Mouse (Mus musculus) right cerebral cortex, postnatal 14 days (tissue): ENCODE data around the gene Hopx.
"Not testable (repeated sequence)": the region's sequence is repeated elsewhere in the genome, so short reads cannot be mapped to it uniquely, and the experiment has no call there.

Experiments
- DNase-seq: peaks from one replicate; pipeline ENCODE4 v3.0.0; 2022

Gene Hopx

DNA sequence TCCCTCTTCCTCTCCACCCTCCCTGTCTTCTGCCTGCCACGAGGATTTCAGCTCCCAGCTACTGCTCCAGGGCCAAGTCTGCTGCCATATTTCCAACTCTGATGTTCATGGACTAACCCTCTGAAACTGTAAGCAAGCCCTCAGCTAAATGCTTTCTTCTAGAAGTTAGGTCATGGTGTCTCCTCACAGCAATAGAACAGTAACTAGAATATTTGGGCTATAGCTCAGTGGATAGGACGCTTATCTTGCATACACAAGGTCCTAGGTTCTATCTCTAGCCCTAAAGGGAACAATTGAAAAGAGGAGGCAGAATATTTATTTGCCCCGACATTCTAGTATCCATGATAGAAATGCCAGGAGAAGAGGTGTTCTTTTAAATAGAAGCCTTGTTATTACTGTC lies 16.0 kb downstream of the Hopx start:
- no peak for DNase-seq

- no peak for DNase-seq
Measured at GRCm38 (mm10) chr5:77097686-77098085, 17.2 kb downstream of the Hopx start.

DNA sequence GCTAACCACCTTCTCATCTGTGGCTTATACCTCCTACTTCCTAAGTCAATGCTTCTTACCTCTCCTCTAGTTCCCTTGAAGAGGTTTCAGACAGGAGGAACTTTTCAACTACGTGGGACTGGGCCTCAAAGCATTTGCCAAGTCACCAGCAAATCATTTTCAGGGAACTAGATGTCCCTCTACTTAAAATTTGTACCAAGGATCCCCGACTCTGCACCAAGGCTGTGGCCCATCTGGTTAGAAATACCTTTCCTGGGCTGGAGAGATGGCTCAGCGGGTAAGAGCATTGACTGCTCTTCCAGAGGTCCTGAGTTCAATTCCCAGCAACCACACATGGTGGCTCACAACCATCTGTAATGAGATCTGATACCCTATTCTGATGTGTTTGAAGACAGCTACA lies 18.7 kb downstream of the Hopx start:
- DNase-seq: not testable (repeated sequence)

DNA sequence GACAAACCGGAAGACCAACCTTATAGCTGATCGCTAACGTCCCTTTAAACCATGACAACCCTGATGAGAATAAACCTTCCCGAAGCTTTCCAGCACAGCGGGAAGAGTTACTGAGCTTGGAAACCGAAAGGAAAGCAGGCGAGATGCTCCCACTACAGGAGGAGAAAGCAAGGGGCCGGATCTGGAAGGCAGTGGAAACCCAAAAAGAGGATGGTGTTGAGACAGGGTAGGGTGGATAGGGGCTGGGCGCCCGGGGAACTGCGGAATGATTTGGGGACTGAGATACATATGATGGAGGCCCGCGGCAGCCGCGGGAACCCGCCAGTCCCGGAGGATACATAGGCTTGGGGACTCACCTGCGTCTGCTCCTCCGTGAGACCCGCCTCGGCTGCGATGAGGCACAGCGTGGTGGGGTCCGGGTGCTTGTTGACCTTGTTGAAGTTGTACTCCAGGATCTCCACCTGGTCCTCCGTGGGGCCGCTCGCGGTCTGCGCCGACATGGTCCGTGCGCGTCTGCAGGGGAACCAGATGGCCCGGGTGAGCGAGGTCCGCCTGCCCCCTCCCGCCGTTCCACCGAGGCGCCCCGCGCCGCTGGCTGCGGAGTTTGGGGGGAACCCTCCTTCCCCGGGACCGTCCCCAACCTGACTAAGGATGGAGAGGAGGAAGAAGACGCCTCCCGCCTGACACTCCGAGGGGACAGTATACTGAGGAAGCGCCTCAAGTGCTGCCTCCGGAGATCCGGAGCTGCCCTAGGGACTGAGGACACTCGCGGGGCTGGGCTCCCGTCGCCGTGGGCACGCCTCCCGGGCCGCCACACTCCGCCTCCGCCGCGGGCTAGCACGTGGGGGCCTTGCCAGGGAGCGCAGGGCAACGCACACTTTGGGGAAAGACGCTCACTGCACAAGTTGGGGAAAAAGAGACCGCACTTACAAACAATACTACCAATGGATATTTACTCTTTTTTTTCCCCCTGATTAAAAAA lies 20.1 kb downstream of the Hopx start:
- peak; percentile 52 for DNase-seq

DNA sequence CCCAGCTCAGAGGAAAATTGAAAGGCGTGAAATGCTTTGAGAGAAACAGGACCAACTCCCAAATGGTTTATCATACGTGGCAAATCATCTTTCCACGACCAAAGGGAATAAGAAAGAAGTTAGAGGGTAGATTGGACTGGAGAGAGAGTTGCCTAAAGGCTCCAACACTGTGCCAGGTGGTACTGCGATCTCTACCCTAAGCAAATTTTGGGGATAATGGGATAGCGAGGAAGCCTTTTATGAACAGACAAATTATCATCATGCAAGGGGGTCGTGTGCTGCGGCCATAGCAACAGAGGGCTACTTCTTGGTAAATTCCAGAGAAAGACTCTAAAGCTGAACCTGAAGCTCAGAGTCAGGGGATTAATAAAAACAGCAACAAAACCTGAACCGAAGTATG lies 21.0 kb downstream of the Hopx start:
- DNase-seq: no peak

DNA sequence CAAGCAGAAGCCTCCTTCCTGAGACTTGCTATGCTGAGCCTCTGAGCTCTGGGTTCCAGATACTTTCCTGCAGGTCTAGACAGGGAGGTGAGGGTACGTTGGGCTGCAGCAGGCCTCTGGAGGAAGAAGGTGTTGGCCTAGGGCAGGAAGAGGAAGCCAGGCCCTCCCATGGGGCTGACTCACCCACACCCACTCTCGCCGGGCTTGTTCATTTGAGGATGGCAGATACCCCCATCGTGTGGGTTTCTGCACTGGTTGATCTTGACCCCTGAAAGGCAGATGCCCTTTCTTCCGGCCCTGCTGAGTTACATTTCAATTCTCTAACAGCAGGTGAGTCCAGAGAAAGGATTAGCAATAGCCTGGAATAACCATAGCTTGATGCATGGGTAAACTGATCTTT lies 22.4 kb downstream of the Hopx start:
- DNase-seq: no peak

- no peak for DNase-seq
Measured at GRCm38 (mm10) chr5:77091923-77092322, 23.0 kb downstream of the Hopx start.

- no peak for DNase-seq
Measured at GRCm38 (mm10) chr5:77090521-77091096, 24.3 kb downstream of the Hopx start.

- no peak for DNase-seq
Measured at GRCm38 (mm10) chr5:77089901-77090300, 25.0 kb downstream of the Hopx start.

- DNase-seq: peak; percentile 56
Measured at GRCm38 (mm10) chr5:77089294-77089693, 25.6 kb downstream of the Hopx start.

- no peak for DNase-seq
Measured at GRCm38 (mm10) chr5:77087122-77087521, 27.8 kb downstream of the Hopx start.

DNA sequence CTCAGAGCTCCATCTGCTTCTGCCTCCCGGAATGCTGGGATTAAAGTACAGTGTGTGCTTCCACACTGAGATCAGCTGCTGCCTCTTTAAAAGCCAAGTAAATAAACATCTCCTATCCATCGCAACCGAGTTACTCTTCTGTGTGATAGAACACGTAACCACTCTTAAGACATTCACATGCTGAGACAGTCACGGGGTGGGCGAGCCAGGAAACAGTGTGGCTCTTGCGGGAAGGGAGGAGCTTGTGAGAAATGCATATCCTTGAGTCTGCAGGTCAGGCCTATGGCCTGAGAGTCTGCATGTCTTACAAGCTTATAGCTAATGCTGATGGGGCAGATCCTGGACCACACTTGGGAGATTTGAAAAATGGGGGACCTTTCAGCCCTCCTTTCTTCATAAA lies 28.4 kb downstream of the Hopx start:
- no peak for DNase-seq

- no peak for DNase-seq
Measured at GRCm38 (mm10) chr5:77085753-77086450, 29.0 kb downstream of the Hopx start.

DNA sequence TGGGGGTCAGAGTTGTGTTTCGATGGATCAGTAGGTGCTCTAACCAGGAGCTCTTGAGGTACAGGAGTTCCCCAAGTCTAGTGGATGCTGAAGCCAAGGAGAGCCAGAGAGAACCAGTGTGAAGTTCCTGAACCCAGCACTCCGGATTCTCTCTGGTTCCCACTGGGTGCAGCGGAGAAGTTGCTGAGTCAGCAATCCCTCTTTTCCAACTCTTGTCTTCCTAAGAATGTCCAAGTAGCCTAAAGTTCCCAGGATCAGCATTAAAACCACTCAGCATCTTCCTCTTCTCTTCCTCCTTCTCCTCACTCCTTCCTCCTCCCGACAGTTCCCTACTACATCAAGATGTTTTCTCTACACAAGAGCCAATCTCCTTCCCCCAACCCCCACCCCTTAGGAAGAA lies 30.5 kb downstream of the Hopx start:
- DNase-seq: no peak

DNA sequence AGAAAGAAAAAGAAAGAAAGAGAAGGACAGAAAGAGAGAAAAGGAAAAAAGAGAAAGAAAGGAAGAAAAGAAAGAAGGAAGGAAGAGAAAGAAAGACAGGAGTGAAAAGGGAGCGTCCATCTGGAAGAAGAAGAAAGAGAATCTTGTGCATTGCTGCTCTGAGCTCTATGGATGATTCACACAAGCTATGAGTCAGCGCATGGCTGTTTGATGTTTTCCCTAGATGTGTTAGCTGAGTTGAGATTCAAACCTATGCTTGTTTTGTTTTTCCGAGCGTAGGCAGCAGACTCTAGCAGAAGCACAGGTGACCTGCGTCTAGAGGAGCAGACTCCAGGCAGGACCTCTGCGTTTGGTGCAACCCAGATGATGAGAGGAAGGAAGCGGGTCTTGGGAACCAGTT lies 32.2 kb downstream of the Hopx start:
- no peak for DNase-seq

- DNase-seq: no peak
Measured at GRCm38 (mm10) chr5:77080761-77081160, 34.2 kb downstream of the Hopx start.

GRCm38 (mm10) chr5:77075951-77076350 lies 39.0 kb downstream of the Hopx start:
- DNase-seq: no peak

GRCm38 (mm10) chr5:77074914-77075313 lies 40.0 kb downstream of the Hopx start:
- peak; percentile 57 for DNase-seq

DNA sequence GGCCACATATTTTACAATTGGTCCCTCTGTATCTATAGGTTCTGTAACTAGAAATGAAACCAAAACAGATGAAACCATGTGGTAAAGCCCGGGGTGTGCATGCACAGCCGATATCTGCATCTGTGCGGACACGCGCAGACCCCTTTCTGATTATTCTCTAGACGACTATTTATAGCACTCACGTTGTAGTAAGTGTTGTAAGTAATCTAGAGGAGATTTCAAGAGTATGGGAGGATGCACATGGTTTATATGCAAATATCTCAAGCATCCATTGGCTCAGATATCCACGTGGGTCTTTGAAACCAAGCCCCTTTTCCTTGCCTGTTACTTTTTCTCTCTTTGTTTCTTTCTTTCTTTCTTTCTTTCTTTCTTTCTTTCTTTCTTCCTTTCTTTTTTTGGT lies 41.1 kb downstream of the Hopx start:
- DNase-seq: no peak

- DNase-seq: no peak
Measured at GRCm38 (mm10) chr5:77071626-77072025, 43.3 kb downstream of the Hopx start.

DNA sequence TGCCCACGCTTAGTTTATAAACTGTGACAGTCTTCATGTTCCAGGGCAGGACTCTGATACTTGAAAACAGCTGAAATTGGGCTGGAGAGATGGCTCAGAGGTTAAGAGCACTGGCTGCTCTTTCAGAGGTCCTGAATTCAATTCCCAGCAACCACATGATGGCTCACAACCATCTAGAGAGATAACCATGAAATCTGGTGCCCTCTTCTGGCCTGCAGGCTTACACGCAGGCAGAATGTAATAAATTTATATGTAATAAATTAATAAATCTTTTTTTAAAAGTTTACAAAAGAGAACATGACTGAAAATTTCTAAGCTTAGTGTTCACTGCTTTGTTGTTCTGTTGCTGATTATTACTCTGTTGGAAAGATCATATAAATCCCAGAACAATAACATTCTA lies 43.9 kb downstream of the Hopx start:
- DNase-seq: no peak

GRCm38 (mm10) chr5:77067321-77067720 lies 47.6 kb downstream of the Hopx start:
- no peak for DNase-seq

- peak; percentile 73 for DNase-seq
Measured at GRCm38 (mm10) chr5:77061372-77062038, 53.4 kb downstream of the Hopx start.
